Mouse (Mus musculus) thymus, postnatal 0 days (tissue): Measurements from ENCODE around the gene Ctcfl. TPM values are rescaled to one million over a fixed set of nuclear protein-coding genes. Genes with fewer than 3 reads are reported as not detected.

Experiments
- DNase-seq: peaks from one replicate; pipeline ENCODE4 v3.0.0-alpha.2; 2015; ENCODE audit warnings: low spot score
- polyA plus RNA-seq: library from polyadenylated mRNA; unstranded; fragments of >200 nt; fragmentation: Nextera tagmentation; extraction: Ambion mirVana; gene quantifications from 2 replicates; pipeline ENCODE4 v1.2.1, GENCODE M21; 2015

The Ctcfl gene
- polyA plus RNA-seq, 1 experiment from 2014 or later = 0.21 TPM

GRCm38 (mm10) chr2:173049231-173049630 lies 70.1 kb downstream of the Ctcfl start:
- no peak for DNase-seq

GRCm38 (mm10) chr2:173048041-173048745 lies 71.1 kb downstream of the Ctcfl start:
- no peak for DNase-seq

- DNase-seq = no peak
Observed at GRCm38 (mm10) chr2:173047471-173047870, 71.9 kb downstream of the Ctcfl start.

GRCm38 (mm10) chr2:173046582-173047297 lies 72.6 kb downstream of the Ctcfl start:
- DNase-seq = peak; percentile 91

- no peak for DNase-seq
Observed at GRCm38 (mm10) chr2:173044198-173044970, 74.9 kb downstream of the Ctcfl start.

Other genes starting within 250 kb of the Ctcfl start
- gene Bmp7, start 179.2 kb downstream of the Ctcfl start, polyA plus RNA-seq = 7.7 and 8.1 TPM in 2 replicates
- gene Spo11, start 141.8 kb downstream of the Ctcfl start, polyA plus RNA-seq = 66.2 and 75.4 TPM in 2 replicates
- 138 and 142 TPM in 2 replicates for gene Rae1, start 119.4 kb downstream of the Ctcfl start, polyA plus RNA-seq
- gene Rbm38, start 99.0 kb downstream of the Ctcfl start, polyA plus RNA-seq = 144 and 151 TPM in 2 replicates
- gene Pck1, start 33.5 kb upstream of the Ctcfl start, polyA plus RNA-seq = 0.51 and 1.6 TPM in 2 replicates
- gene Zbp1, start 99.4 kb upstream of the Ctcfl start, polyA plus RNA-seq = 42.1 and 52.8 TPM in 2 replicates
- gene Pmepa1, start 157.0 kb upstream of the Ctcfl start, polyA plus RNA-seq = 3.1 and 4.2 TPM in 2 replicates